Mouse (Mus musculus) bone marrow, adult 2 months (tissue): ENCODE data around the gene Ang2.
"Not testable (repeated sequence)": the region's sequence is repeated elsewhere in the genome, so short reads cannot be mapped to it uniquely, and the experiment has no call there.

Experiments used
- CTCF ChIP-seq: fragments of 200-500 bp; IDR thresholded peaks from 2 replicates; pipeline ENCODE4 v1.5.1; 2011; ENCODE audit warnings: low read length, control low read depth; ENCODE audit not compliant: control insufficient read depth, insufficient read depth
- POLR2A ChIP-seq: fragments of 200-500 bp; IDR thresholded peaks from 2 replicates; pipeline ENCODE4 v1.6.1; 2011; ENCODE audit warnings: low read depth, mild to moderate bottlenecking, control low read depth, low read length, borderline replicate concordance; ENCODE audit not compliant: control insufficient read depth

GRCm38 (mm10) chr14:51172947-51173346 lies 26.0 kb downstream of the Ang2 start:
- TF ChIP-seq CTCF, POLR2A: not testable (repeated sequence)
